Mouse (Mus musculus): ENCODE measurements at regions not wholly inside any gene's neighbourhood (a gene's known extent, or its start where the extent isn't known, plus 50 kb on each side); places are given as distances from the start of the nearest gene placed in this dataset.

GRCm38 (mm10) chr19:15663659-15664255 is 283.4 kb downstream of the Psat1 start:
- DNase-seq (ENCODE audit: low spot score): no peak
- Histone ChIP-seq H3K36me3 (no peaks in the 10 kb centered on the region), H3K4me1 (peaks cover 11% of the 10 kb centered on the region), H3K9me3 (no peaks in the 10 kb centered on the region), H3K4me3 (no peak overlapping the region), H3K27me3 (ENCODE audit: insufficient read depth, poor library complexity, severe bottlenecking) (no peaks in the 10 kb centered on the region), H3K27ac (no peak overlapping the region)
- 41% methylated on average over 3 of the region's 3 CpGs for WGBS

DNA sequence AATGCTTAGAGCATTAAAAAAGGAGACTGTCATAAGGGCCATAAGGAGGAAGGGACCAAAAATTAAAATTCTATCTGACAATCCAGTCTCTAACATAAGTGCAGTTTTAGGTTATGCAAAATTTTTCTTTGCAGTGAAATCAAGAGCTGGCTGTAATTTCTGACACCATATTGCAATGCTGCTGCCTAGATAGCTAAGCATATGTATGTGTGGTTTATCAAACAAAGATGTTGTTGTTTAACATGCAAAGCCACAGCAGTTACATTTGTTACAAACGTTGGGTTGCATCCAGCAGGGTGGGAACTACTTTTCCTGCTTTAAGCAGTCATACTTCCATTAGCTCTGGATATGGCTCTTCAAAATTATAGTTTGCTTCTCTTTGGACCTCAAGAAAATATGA is 288.5 kb downstream of the Psat1 start:
- H3K4me3 ChIP-seq: no peak overlapping the region
- WGBS: 72% methylated on average over 1 of the region's 1 CpGs
- H3K27me3 ChIP-seq (ENCODE audit: insufficient read depth, poor library complexity, severe bottlenecking): no peaks in the 10 kb centered on the region
- DNase-seq (ENCODE audit: low spot score): no peak
- no peaks in the 10 kb centered on the region for H3K9me3 ChIP-seq
- no peak overlapping the region for H3K27ac ChIP-seq
- H3K36me3 ChIP-seq: no peaks in the 10 kb centered on the region
- H3K4me1 ChIP-seq: no peaks in the 10 kb centered on the region

GRCm38 (mm10) chr19:15657846-15658245 is 289.3 kb downstream of the Psat1 start:
- no peak for DNase-seq (ENCODE audit: low spot score)
- 78% methylated on average over 1 of the region's 1 CpGs for WGBS
- Histone ChIP-seq H3K27me3 (ENCODE audit: insufficient read depth, poor library complexity, severe bottlenecking) (no peaks in the 10 kb centered on the region), H3K4me3 (no peak overlapping the region), H3K36me3 (no peaks in the 10 kb centered on the region), H3K27ac (no peak overlapping the region), H3K9me3 (no peaks in the 10 kb centered on the region), H3K4me1 (no peaks in the 10 kb centered on the region)

DNA sequence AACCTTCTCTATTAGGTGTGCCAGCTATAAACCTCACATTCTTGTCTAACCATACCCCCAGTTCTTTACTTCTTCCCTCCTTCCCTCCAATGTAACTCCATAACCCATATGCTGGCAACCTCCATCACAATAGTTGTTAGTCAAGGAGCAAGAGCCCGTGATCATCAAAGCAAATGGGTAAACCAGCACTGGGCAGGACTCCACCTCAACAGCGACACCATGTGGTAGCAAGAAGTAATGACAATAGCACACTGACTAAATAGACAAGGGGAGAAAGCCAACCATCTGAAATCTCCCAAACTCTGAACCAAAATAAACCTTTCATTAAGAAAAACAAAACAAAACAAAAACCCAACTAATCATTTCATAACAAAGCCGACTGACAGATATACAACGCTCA is 297.8 kb downstream of the Psat1 start:
- 20% methylated on average over 4 of the region's 4 CpGs for WGBS
- Histone ChIP-seq H3K4me1 (no peaks in the 10 kb centered on the region), H3K27me3 (ENCODE audit: insufficient read depth, poor library complexity, severe bottlenecking) (no peaks in the 10 kb centered on the region; the same call in 1 of the 2 replicates), H3K9me3 (no peaks in the 10 kb centered on the region), H3K36me3 (no peaks in the 10 kb centered on the region), H3K4me3 (no peak overlapping the region), H3K27ac (no peak overlapping the region)
- DNase-seq (ENCODE audit: low spot score): no peak

- no peak for DNase-seq (ENCODE audit: low spot score)
- H3K4me1 ChIP-seq: no peaks in the 10 kb centered on the region
- no peaks in the 10 kb centered on the region for H3K9me3 ChIP-seq
- H3K36me3 ChIP-seq: no peaks in the 10 kb centered on the region
- H3K27me3 ChIP-seq (ENCODE audit: insufficient read depth, poor library complexity, severe bottlenecking): no peaks in the 10 kb centered on the region; the same call in 1 of the 2 replicates
- H3K27ac ChIP-seq: no peak overlapping the region
- H3K4me3 ChIP-seq: no peak overlapping the region
- WGBS: 79% methylated on average over 5 of the region's 5 CpGs
Measured at GRCm38 (mm10) chr19:15647313-15647712, 299.8 kb downstream of the Psat1 start.

DNA sequence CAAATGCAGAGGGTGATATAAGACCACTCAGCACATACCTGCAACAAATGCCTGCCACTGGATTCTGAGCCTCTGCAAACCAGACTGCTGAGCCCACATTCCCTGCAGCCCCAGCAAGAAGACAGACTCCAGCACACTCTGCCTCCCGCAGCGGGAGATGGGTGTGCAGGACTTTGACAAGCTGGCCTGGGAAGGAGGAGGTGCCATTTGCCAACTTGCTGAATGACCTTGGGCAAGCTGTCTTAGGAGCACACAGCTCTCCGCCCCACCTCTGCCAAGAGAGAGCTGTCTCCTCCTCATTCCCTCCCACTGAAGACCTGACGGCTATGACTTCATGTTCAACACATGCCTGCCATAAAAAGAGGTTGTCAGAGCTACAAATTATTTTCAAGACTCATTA is 302.4 kb downstream of the Psat1 start:
- Histone ChIP-seq H3K36me3 (no peaks in the 10 kb centered on the region), H3K27me3 (ENCODE audit: insufficient read depth, poor library complexity, severe bottlenecking) (no peaks in the 10 kb centered on the region), H3K9me3 (no peaks in the 10 kb centered on the region), H3K27ac (no peak overlapping the region), H3K4me3 (no peak overlapping the region), H3K4me1 (no peaks in the 10 kb centered on the region)
- DNase-seq (ENCODE audit: low spot score): no peak
- WGBS: 65% methylated on average over 4 of the region's 4 CpGs

DNA sequence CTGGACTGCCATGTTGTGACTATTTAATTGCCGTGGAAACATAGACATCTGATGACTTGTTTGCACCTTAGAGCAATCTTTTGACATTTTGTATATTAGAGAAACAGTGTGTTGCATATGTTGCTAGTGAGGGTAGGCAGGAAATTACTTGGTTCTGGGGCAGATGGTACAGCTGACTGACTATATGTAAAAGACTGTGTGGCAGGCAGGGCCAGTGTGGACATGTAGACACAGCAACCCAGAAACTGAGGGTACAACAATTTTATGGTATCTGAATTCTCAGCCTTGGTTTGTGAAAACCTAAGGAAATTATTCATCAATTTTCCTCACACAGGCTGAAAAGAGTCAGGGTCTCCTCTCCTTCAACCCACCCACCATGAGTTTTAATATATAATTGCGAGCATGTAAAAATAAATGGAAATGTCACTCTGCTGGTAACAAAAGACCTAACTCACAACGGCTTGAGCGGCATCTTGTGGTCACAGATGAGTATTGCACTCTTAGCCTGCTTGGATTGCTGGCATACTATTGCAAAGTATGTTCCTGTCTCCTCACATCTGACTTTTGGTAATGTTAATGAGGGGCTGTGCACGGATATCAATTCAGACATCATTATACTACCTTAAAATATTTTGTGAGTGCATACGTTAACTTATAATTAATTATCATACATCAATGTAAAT is 329.8 kb downstream of the Psat1 start:
- H3K36me3 ChIP-seq: no peaks in the 10 kb centered on the region
- DNase-seq (ENCODE audit: low spot score): no peak
- 18% methylated on average over 6 of the region's 6 CpGs for WGBS

DNA sequence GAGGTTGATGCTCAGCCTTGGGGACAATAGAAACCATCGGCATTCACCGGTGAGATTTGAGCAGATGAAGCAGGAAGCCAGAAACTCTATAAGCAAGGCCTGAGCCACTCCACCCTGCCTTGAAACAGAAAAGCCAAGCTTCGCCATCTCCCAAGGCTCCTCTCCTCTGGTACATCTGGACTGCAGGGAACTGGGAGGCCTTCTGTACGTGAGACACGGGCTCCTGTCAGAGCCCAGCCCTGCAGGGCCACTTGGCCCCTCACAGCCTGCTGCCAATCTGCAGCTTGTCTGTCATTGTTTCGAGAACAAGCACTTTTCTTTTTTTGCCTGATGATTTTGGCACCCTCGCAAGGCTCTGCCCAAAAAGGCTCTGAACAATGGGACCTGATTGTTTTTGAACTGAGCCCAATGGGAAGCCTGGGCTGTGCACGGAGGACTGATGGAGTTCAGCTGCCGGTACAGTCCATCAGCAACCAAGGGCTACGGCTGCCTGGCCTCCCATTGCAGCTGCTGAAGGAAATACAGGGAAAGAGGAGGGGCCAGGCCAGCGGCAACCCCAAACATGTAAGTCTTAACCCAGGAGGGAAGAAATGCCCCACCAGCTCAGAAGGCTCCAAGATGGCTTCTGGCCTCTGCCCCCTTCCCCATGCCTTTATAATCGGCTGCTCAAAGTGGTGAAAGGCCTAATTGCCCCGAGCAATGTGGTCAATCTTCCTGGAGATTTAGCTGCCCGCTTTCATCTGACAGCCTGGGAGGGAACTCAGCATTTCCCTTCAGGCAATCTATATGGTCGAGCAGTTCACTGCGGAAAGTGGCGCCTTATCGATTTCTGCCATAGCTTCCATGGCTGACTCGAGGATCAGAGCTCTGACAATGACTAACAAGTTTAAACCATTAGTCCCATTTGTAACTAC is 332.2 kb downstream of the Psat1 start:
- Histone ChIP-seq H3K27ac (peak overlapping the region; percentile 22; the same call in 1 of the 2 replicates), H3K36me3 (no peaks in the 10 kb centered on the region), H3K4me1 (peaks cover 9% of the 10 kb centered on the region; the same call in 1 of the 2 replicates), H3K4me3 (peak overlapping the region; percentile 35), H3K27me3 (ENCODE audit: insufficient read depth, poor library complexity, severe bottlenecking) (no peaks in the 10 kb centered on the region), H3K9me3 (no peaks in the 10 kb centered on the region)
- 45% methylated on average over 19 of the region's 19 CpGs for WGBS
- no peak for DNase-seq (ENCODE audit: low spot score)

More for the DNA sequence above, 329.8 kb downstream of the Psat1 start:
- Histone ChIP-seq H3K4me3 (no peak overlapping the region), H3K27me3 (ENCODE audit: insufficient read depth, poor library complexity, severe bottlenecking) (no peaks in the 10 kb centered on the region), H3K9me3 (no peaks in the 10 kb centered on the region), H3K4me1 (peaks cover 9% of the 10 kb centered on the region; the same call in 1 of the 2 replicates), H3K27ac (no peak overlapping the region)

- no peaks in the 10 kb centered on the region for H3K9me3 ChIP-seq
- no peak overlapping the region for H3K27ac ChIP-seq
- H3K4me1 ChIP-seq: peaks cover 9% of the 10 kb centered on the region; the same call in 1 of the 2 replicates
- H3K27me3 ChIP-seq (ENCODE audit: insufficient read depth, poor library complexity, severe bottlenecking): no peaks in the 10 kb centered on the region
- DNase-seq (ENCODE audit: low spot score): no peak
- WGBS: 79% methylated on average over 13 of the region's 13 CpGs
- no peak overlapping the region for H3K4me3 ChIP-seq
- H3K36me3 ChIP-seq: no peaks in the 10 kb centered on the region
Measured at GRCm38 (mm10) chr19:15611137-15611758, 335.9 kb downstream of the Psat1 start.

GRCm38 (mm10) chr19:15606440-15606839 is 340.7 kb downstream of the Psat1 start:
- Histone ChIP-seq H3K4me3 (no peak overlapping the region), H3K4me1 (no peaks in the 10 kb centered on the region), H3K27ac (no peak overlapping the region), H3K9me3 (no peaks in the 10 kb centered on the region), H3K27me3 (ENCODE audit: insufficient read depth, poor library complexity, severe bottlenecking) (no peaks in the 10 kb centered on the region), H3K36me3 (no peaks in the 10 kb centered on the region)
- DNase-seq (ENCODE audit: low spot score): no peak
- WGBS: 82% methylated on average over 4 of the region's 4 CpGs

GRCm38 (mm10) chr19:15592821-15593220 is 354.3 kb downstream of the Psat1 start:
- no peaks in the 10 kb centered on the region for H3K9me3 ChIP-seq
- H3K4me1 ChIP-seq: no peaks in the 10 kb centered on the region
- no peaks in the 10 kb centered on the region for H3K36me3 ChIP-seq
- no peaks in the 10 kb centered on the region for H3K27me3 ChIP-seq (ENCODE audit: insufficient read depth, poor library complexity, severe bottlenecking)
- 70% methylated on average over 2 of the region's 2 CpGs for WGBS
- H3K27ac ChIP-seq: no peak overlapping the region
- no peak overlapping the region for H3K4me3 ChIP-seq
- DNase-seq (ENCODE audit: low spot score): no peak

DNA sequence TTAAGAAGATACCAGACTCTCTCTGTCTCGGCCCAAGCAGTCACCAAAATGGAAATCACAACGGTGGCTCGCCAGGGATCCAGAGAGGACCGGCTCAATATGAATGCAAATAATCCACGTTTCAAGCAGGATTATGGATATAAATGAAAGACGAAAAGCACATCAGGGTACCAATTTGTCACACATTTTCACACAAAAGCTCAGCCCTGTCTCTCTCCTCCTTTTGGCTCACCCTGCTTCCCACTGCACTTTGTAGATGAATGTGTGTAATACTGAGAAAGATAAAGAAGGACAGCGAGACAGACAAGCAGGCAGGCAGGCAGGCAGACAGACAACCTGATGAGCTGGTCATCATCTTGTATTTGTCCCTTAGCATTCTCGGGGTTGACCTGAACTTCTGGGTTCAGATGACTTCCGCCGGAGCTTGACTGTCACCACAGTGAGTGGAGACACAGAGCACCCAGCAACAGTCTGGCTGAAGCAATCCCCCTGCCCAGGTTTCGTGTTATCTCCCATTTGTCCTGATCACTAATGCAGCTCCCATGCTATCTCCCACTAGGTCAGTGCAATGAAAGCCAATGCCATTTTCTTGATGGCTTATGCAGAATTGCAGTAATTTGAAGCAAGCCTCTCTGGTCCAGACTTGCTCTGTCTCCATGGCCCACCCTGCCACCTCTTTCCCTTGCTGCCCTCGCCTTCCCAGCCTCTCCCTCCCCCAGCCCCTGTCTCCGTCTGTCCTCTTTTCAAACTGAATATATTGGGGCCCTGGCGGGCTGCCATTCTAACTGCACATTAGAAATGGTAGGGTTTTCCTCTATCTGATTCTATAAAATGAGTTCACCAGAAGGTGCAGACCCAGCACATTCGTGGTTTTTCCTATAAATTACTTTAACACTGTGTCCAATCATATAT is 363.1 kb downstream of the Psat1 start:
- Histone ChIP-seq H3K27me3 (ENCODE audit: insufficient read depth, poor library complexity, severe bottlenecking) (no peaks in the 10 kb centered on the region), H3K4me3 (no peak overlapping the region), H3K36me3 (no peaks in the 10 kb centered on the region), H3K9me3 (no peaks in the 10 kb centered on the region; the same call in 1 of the 2 replicates), H3K4me1 (peaks cover 9% of the 10 kb centered on the region; the same call in 1 of the 2 replicates), H3K27ac (no peak overlapping the region)
- DNase-seq (ENCODE audit: low spot score): no peak
- WGBS: 63% methylated on average over 15 of the region's 15 CpGs
